Mouse (Mus musculus) heart, embryonic 13.5 days (tissue): ENCODE measurements at regions not wholly inside any gene's neighbourhood (a gene's known extent, or its start where the extent isn't known, plus 50 kb on each side); places are given as distances from the start of the nearest gene placed in this dataset.
A peak's percentile ranks its signal among the peaks of the same experiment; 100 is the strongest.

Experiments used
- ATAC-seq: fragments of 200-750 bp; cut with Nextera tagmentation; 2 replicates; pipeline ENCODE4 v1.8.0; 2017; ENCODE audit warnings: moderate TSS enrichment; ENCODE audit not compliant: insufficient number of reproducible peaks, low FRiP score, low TSS enrichment; ENCODE audit errors: extremely low read depth
- H3K27ac ChIP-seq: fragments of 300-500 bp; sonication (generic); replicated peaks from 2 replicates; pipeline ENCODE4 v1.5.1; 2015; ENCODE audit warnings: moderate library complexity, mild to moderate bottlenecking, inconsistent platforms
- H3K27me3 ChIP-seq: fragments of 300-500 bp; sonication (generic); replicated peaks from 2 replicates; pipeline ENCODE4 v1.6.1; 2015; ENCODE audit warnings: mild to moderate bottlenecking, inconsistent platforms
- H3K36me3 ChIP-seq: fragments of 300-500 bp; sonication (generic); 2 replicates; pipeline ENCODE4 v1.6.1; 2015; ENCODE audit warnings: mild to moderate bottlenecking, inconsistent platforms
- H3K4me1 ChIP-seq: fragments of 300-500 bp; sonication (generic); 2 replicates; pipeline ENCODE4 v1.6.1; 2015; ENCODE audit warnings: inconsistent platforms
- H3K4me2 ChIP-seq: fragments of 300-500 bp; sonication (generic); 2 replicates; pipeline ENCODE4 v1.6.1; 2015; ENCODE audit warnings: inconsistent platforms, mild to moderate bottlenecking, moderate library complexity
- H3K4me3 ChIP-seq: fragments of 300-500 bp; sonication (generic); 2 replicates; pipeline ENCODE4 v1.5.1; 2015; ENCODE audit warnings: moderate library complexity, mild to moderate bottlenecking, inconsistent platforms
- H3K9ac ChIP-seq: fragments of 300-500 bp; sonication (generic); 2 replicates; pipeline ENCODE4 v1.6.1; 2015; ENCODE audit warnings: inconsistent platforms, mild to moderate bottlenecking, moderate library complexity
- H3K9me3 ChIP-seq: fragments of 300-500 bp; sonication (generic); 2 replicates; pipeline ENCODE4 v1.6.1; 2016; ENCODE audit warnings: inconsistent platforms
- WGBS: fragments of 180-500 bp; shearing (Covaris S2); methylation state at CpG from one replicate; pipeline ENCODE4 v1.1.7; 2015; ENCODE audit warnings: mixed read lengths; 5-methylcytosine and 5-hydroxymethylcytosine counted together

DNA sequence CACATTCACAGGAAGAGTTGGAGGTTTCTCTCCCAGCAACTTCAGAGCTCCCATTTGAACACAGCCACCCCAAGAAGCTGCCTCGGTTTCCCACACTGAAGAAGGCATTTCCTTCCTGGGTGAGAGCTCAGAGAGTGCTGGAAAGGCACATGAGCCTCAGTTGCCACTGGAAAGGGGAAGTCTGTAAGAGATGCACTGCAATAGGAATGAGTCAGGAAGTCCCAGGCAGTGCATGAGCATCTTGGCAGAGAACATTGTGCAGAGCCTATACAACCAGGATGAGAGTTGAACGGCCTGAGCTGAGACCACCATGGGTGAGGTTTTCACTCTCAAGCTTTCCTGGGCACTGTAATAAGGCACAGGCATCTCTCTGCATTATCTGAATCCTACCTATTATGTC, 244.4 kb downstream of the Irs2 start:
- ATAC-seq, result no peak
- Histone ChIP-seq H3K36me3 (no peaks in the 10 kb centered on the region), H3K4me3 (no peak overlapping the region), H3K9me3 (no peaks in the 10 kb centered on the region), H3K4me1 (peaks cover 22% of the 10 kb centered on the region), H3K27me3 (no peaks in the 10 kb centered on the region), H3K4me2 (no peak overlapping the region), H3K9ac (no peak overlapping the region), H3K27ac (no peak overlapping the region)
- whole genome bisulfite sequencing, result 69% methylated on average over 2 of the region's 2 CpGs

DNA sequence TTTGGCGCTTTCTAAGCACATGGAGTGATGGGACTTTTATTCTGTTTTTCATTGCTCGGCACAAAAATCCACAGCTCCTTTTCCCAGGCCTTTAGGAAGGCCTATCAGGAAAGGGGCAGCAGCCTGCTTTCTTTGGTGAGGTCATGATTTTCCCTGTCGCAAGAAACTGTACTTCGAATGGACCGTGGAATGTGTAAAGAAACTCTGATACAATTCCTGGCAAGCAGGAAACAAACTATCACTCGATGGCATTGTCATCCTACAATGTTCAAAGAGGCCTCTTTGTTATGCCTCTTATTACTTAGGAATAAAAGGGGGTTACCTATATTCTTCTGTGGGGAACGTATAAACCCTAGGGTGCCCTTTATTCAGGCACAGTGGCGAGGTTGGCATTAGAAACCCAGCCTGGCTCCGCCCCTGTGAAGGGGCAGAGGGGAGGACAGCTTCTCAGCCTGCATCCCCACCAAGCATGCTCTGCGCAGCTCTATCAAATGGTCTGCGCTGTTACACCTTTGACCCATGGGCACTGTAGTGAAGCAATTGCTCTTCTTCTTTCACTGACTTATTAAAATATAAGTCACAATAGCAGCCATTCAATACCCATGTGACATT, 246.5 kb downstream of the Irs2 start:
- 56% methylated on average over 11 of the region's 11 CpGs for WGBS
- H3K27ac ChIP-seq, result peak overlapping the region; percentile 85
- no peaks in the 10 kb centered on the region for H3K27me3 ChIP-seq
- no peak for ATAC-seq
- no peak overlapping the region for H3K4me2 ChIP-seq
- no peaks in the 10 kb centered on the region for H3K36me3 ChIP-seq
- H3K9me3 ChIP-seq, result no peaks in the 10 kb centered on the region
- no peak overlapping the region for H3K4me3 ChIP-seq
- peaks cover 22% of the 10 kb centered on the region for H3K4me1 ChIP-seq
- H3K9ac ChIP-seq, result no peak overlapping the region

DNA sequence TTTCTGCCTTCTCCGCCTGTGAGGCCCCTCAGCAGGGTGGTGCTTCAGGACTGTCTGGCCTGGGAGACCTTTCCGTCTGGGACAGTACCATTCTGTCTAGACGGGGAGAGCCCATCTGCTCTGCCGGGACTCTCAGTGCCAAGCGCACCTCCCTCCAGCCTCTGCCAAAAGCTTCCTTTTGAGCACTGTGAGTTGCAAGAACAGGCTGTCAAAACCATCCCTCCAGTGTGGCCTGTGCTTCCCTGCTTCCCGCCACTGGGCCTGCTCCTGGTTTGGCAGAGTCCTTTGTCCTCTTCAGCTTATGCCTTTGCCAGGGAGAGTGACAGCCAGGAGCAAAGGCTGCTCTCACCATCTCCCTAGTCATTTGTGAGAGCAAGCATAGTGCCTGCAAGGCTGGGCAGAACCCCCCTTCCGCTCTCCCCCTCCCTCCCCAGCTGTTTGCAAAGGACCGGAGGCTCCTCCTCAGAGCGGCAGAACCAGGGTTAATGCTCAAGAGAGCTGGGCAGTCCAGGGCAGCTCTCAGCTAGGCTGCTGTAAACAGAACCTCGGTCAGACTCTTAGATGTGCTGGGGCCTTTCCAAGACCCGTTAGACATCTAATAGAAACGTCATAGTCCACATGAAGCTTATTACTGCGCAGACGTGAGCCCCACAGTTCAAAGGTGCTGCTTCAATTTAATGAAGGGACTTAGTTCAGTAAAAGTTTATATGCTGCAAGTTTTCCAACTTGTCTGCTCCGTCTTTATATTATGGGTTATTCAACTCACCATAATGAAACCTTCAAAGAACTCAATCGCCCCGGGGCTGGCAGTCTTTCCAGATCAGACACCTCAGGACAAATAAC, 247.2 kb downstream of the Irs2 start:
- Histone ChIP-seq H3K9me3 (no peaks in the 10 kb centered on the region), H3K9ac (peak overlapping the region; percentile 62), H3K27me3 (no peaks in the 10 kb centered on the region), H3K4me2 (peak overlapping the region; percentile 50), H3K4me1 (peaks cover 22% of the 10 kb centered on the region), H3K27ac (peak overlapping the region; percentile 85), H3K4me3 (no peak overlapping the region), H3K36me3 (no peaks in the 10 kb centered on the region)
- 13% methylated on average over 17 of the region's 17 CpGs for WGBS
- ATAC-seq, result peak; percentile 54; the same call in 1 of the 2 replicates

DNA sequence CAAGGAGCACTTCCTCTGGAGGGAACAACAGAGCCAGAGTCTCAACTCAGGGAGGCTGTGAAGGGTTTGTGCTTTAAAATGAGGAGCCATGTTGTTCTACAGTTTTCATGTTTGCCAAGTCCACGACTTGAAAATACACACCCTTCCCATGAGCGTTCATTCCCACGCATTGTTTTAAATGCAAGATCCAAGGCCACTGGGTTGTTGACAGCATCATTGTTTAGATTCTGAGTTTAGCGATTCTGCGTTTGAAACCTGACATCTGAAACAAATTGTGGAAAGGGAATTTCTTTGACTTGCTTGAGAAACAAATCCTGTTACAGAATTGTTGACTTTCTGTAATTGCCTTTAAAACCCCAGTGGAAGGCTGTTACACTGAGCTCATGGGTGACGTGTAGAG, 248.0 kb downstream of the Irs2 start:
- ATAC-seq, result no peak
- Histone ChIP-seq H3K27ac (peak overlapping the region; percentile 85), H3K4me1 (peaks cover 22% of the 10 kb centered on the region), H3K4me3 (no peak overlapping the region), H3K4me2 (peak overlapping the region; percentile 50), H3K9ac (peak overlapping the region; percentile 62), H3K36me3 (no peaks in the 10 kb centered on the region), H3K9me3 (no peaks in the 10 kb centered on the region), H3K27me3 (no peaks in the 10 kb centered on the region)
- 64% methylated on average over 6 of the region's 6 CpGs for WGBS

DNA sequence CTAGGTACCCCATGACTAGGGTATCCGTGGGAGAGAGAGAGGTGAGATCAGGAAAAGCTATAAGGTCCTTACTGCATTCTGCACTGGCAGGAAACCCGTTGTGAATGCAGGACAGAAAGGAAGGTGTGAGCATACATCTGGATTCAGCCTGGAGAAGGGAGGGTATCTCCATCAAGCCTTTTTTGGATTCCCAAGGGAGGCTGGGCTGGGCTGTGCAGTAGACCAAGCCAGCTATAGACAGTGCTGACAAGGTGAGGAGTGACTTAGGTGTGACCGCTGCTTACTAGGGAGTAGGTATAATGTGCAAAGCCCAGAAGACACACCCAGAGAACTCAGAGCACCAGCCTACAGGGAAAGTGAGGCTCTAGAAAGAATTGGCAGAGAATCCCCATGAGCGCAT, 250.1 kb downstream of the Irs2 start:
- Histone ChIP-seq H3K9ac (no peak overlapping the region), H3K4me1 (peaks cover 27% of the 10 kb centered on the region), H3K4me3 (no peak overlapping the region), H3K36me3 (no peaks in the 10 kb centered on the region), H3K27me3 (no peaks in the 10 kb centered on the region), H3K27ac (no peak overlapping the region), H3K4me2 (no peak overlapping the region), H3K9me3 (no peaks in the 10 kb centered on the region)
- WGBS, result 75% methylated on average over 4 of the region's 4 CpGs
- ATAC-seq, result no peak

DNA sequence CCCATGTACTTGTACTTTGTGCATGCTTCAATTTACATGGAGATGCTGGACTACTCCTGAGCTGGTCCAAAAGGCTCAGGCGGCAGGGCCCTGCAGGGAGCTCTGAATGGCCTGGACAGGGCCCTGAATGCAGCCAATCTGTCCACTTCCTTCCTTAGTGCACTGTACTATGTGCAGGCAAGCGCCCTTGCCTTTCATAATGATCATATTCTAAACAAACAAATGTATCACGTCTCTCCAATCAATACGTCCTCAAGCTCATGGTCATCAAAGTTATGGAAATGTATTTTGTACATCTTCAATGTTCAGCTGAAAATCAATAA, 253.3 kb downstream of the Irs2 start:
- WGBS, result 73% methylated on average over 4 of the region's 4 CpGs

DNA sequence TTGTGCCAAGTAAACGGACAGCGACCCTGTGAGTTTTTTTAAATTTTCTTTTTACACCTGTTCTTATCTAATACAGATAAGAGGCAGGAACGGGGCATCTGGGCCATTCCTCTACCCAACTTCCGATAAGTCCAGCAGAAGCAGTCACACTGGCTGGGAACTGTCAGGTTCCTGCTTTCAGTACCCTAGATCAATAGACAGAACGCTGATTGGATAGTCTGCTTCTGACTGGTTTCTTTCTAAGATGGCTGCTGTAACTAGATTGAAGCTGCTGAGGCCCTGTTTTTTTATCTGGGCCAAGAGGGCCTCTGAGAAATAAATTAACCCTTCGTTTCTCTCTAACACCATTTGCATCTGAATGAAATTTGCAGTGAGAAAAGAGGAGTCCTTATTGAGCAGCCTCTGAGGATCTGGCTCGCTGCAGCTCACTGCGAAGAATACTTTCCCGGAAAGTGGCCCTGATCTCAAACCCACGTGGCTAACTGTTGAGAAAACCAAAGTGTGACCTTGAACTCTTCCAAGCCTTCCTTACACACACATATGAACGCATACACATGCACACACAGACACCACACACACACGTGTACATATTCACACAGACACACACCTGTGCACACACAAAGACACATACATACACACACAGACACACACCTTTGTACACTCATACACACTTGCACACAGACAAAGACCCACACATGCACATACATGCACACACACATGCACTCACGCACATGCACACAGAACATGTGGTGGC, 253.8 kb downstream of the Irs2 start:
- Histone ChIP-seq H3K4me2 (no peak overlapping the region), H3K9me3 (no peaks in the 10 kb centered on the region), H3K27me3 (no peaks in the 10 kb centered on the region; the same call in 1 of the 2 replicates), H3K9ac (no peak overlapping the region), H3K4me3 (no peak overlapping the region), H3K36me3 (no peaks in the 10 kb centered on the region), H3K4me1 (peaks cover 5% of the 10 kb centered on the region; the same call in 1 of the 2 replicates), H3K27ac (no peak overlapping the region)
- WGBS, result 59% methylated on average over 13 of the region's 13 CpGs
- no peak for ATAC-seq

More for the DNA sequence above, 253.3 kb downstream of the Irs2 start:
- Histone ChIP-seq H3K36me3 (no peaks in the 10 kb centered on the region), H3K9ac (no peak overlapping the region), H3K4me1 (peaks cover 5% of the 10 kb centered on the region), H3K4me3 (no peak overlapping the region), H3K4me2 (no peak overlapping the region), H3K27ac (no peak overlapping the region), H3K9me3 (no peaks in the 10 kb centered on the region), H3K27me3 (no peaks in the 10 kb centered on the region; the same call in 1 of the 2 replicates)
- no peak for ATAC-seq

DNA sequence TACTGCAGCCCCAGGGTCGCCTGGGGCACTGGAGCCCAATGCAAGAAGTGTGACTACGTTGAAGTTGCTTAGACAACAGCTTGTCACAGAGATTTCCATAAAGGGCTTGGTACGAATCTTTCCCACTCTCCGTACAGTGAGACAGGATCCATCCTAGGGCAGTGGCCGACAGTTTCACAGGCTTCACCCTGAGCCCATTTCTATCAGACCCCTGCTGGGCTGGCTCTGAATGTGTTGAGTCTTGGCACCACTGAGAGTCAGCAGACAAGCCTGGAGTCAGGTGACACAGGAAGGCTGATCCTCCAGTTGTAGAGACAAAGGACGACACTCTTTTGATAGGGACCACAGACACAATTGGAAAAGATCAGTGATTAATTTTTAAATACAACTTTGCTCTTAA, 255.2 kb downstream of the Irs2 start:
- Histone ChIP-seq H3K4me3 (no peak overlapping the region), H3K4me1 (peaks cover 5% of the 10 kb centered on the region; the same call in 1 of the 2 replicates), H3K36me3 (no peaks in the 10 kb centered on the region), H3K9ac (no peak overlapping the region), H3K27me3 (no peaks in the 10 kb centered on the region; the same call in 1 of the 2 replicates), H3K4me2 (no peak overlapping the region), H3K9me3 (no peaks in the 10 kb centered on the region), H3K27ac (no peak overlapping the region)
- ATAC-seq, result no peak
- WGBS, result 58% methylated on average over 6 of the region's 6 CpGs

DNA sequence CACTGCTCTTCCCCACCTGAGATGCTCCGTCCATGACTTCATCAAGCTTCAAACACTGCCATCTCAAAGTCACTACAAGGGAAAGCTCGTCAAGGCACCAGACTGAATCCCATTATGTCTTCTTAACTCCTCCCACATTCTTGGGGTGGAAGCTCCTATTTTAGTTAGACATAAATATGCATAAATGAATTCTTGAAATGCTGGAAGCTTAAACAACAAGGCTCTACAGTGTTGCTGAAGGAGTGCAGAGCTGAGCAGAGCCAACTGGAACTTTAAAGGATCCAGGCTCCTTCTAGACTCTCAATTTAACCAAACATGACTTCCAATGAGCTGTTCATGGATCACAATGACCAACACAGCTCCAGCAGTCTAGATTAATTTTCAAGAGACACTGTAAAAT, 261.1 kb downstream of the Irs2 start:
- no peak overlapping the region for H3K9ac ChIP-seq
- ATAC-seq, result no peak
- H3K9me3 ChIP-seq, result no peaks in the 10 kb centered on the region
- H3K27ac ChIP-seq, result no peak overlapping the region
- H3K4me1 ChIP-seq, result no peaks in the 10 kb centered on the region
- H3K27me3 ChIP-seq, result peaks cover 5% of the 10 kb centered on the region; the same call in 1 of the 2 replicates
- H3K36me3 ChIP-seq, result no peaks in the 10 kb centered on the region
- 74% methylated on average over 2 of the region's 2 CpGs for WGBS
- no peak overlapping the region for H3K4me2 ChIP-seq
- no peak overlapping the region for H3K4me3 ChIP-seq

DNA sequence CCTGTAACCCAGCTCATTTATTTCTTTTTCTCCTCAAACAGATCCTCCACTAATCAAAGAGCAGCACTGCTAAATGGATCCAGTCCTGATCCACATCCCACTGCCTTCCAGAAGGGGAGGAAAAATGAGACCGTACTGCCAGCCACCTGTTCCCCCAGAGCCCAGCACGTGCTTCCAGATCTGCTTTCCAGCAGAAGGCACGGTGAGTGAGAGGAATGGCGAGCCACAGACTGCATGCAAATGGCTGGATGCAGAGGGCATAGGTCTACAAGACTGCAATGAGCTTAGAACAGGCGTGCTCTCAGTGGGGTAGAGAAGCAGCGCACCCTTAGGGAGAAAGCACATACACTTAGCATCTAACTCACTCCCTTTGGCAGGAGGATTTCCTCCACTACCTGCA, 265.0 kb downstream of the Irs2 start:
- H3K4me3 ChIP-seq, result no peak overlapping the region
- ATAC-seq, result no peak
- 0 out of 2 replicates have a peak, but pooled peaks cover 5% of the 10 kb centered on the region for H3K27me3 ChIP-seq
- H3K9me3 ChIP-seq, result no peaks in the 10 kb centered on the region
- no peak overlapping the region for H3K4me2 ChIP-seq
- H3K4me1 ChIP-seq, result no peaks in the 10 kb centered on the region
- no peak overlapping the region for H3K27ac ChIP-seq
- H3K36me3 ChIP-seq, result no peaks in the 10 kb centered on the region
- H3K9ac ChIP-seq, result no peak overlapping the region
- 74% methylated on average over 6 of the region's 6 CpGs for WGBS

DNA sequence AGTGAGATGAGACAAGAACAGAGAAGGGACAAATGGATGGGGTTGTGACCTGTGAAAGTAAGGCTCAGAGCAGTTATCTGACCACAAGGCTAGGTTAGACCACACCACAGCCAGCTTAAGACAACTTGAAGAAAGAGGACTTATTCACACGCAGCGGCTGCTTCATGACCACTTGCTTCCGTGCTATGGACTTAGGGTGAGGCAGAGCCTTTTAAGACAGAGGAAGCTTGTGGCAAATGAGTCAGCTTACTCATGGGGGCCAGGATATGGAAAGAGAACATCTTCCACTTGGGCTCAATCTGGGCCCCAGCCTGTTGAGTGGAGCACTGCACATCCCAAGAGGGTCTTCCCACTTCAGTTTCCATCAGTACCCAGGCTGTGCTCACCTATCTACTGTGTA, 267.4 kb downstream of the Irs2 start:
- ATAC-seq, result no peak
- 87% methylated on average over 3 of the region's 3 CpGs for WGBS

More for the DNA sequence above, 267.4 kb downstream of the Irs2 start:
- Histone ChIP-seq H3K27me3 (peaks cover 5% of the 10 kb centered on the region; the same call in 1 of the 2 replicates), H3K4me3 (no peak overlapping the region), H3K9me3 (no peaks in the 10 kb centered on the region), H3K27ac (no peak overlapping the region), H3K4me1 (no peaks in the 10 kb centered on the region), H3K36me3 (no peaks in the 10 kb centered on the region), H3K9ac (no peak overlapping the region), H3K4me2 (no peak overlapping the region)
